Mouse (Mus musculus): Measurements from ENCODE around the gene Uqcc1.
"Not testable (repeated sequence)": the region's sequence is repeated elsewhere in the genome, so short reads cannot be mapped to it uniquely, and the experiment has no call there.

Gene Uqcc1

DNA sequence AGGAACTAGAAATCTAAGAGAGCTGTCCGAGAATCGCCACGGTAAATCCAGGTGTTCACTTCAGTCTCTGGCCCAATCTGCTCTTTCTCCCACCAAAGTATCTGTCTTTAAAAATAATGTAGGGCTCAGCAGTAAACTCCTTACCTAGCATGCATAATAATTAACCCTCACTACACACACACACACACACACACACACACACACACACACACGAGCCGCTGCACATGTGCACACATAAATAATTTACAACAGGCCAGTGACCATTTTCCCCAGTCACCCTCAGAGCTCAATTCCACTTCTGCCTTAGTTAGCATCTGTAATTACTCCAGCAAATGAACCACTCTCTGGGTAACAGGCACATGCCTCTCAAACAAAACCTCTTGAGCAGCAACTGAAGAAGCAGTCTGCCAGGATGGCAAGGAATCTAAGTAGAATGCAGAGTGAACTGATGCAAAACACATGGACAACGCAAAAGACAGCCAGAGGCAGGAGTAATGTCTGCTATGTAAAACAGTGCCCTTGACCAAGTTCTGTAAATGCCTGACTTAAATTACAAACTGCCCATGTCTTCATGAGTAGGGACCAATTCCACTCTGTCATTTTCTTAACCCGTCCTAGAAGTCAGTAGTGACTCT is 1.3 kb downstream of the Uqcc1 start:
- DNase-seq: peak; percentile 63

DNA sequence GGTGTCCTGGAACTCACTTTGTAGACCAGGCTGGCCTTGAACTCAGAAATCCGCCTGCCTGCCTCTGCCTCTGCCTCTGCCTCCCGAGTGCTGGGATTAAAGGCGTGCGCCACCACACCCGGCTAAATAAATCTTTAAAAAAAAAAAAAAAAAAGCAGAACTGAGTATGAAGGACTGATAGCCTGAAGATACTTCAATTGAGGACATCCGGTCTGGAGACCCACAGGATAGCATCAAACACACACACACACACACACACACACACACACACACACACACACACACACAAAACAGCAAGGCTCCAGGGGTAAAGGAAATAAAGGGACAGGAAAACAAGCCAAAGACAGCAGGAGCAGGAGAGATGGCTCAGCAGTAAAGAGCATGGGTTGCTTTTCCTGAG is 4.9 kb downstream of the Uqcc1 start:
- not testable (repeated sequence) for DNase-seq

DNA sequence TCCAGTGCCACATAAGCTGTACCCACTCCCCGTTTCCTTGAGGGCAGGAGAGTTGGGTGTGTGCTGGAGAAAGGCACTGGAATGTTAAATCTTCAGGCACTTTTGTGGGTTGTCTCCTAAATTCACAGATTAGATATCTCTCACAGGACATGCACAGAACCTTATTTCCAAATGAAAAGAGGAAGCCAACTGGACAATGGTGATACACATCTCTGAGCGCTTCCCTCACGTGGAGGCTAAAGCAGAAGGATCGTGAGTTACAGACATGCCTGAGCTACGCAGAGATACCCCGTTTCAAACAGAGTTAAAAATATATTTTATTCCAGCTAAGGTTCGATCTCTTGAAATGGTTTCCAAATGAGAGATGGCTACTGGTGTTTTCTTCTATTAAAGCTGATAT is 7.0 kb downstream of the Uqcc1 start:
- no peak for DNase-seq

DNA sequence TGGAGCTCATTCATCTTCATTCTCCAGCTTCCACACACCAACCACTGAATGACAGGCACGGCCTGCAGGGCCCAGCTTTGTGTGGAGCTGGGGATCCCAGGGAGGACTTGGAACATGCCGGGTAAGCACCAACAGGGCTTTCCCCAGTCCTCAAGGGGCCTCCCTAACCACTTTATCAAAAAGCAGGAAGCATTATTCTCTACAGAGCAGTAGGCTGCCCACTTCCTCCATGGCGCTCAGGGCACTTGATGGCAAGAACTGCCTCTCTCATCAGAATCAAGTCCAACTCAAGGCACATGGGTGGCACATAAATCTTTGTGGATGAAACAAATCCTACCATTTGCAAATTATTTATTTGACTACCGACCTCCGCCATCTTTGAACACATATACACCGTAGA is 15.4 kb downstream of the Uqcc1 start:
- DNase-seq: no peak

DNA sequence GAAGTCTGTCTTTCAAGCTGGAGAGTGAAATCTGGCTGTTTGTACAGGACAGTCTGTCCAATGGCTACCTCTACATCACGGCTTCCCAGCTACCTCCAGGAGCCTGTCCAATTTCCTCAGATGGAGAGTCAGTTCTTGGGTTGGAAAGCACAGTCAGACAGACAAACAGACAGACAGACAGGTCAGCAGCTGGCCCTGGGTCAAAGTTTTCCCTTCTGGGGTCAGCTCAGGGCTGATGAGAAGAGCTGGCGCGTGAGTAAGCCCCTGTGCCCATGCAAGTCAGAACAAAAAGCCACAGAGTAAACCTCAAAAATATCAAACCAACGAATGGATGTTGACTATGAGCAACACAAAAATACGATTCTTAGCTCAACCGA is 26.5 kb downstream of the Uqcc1 start:
- DNase-seq: no peak

DNA sequence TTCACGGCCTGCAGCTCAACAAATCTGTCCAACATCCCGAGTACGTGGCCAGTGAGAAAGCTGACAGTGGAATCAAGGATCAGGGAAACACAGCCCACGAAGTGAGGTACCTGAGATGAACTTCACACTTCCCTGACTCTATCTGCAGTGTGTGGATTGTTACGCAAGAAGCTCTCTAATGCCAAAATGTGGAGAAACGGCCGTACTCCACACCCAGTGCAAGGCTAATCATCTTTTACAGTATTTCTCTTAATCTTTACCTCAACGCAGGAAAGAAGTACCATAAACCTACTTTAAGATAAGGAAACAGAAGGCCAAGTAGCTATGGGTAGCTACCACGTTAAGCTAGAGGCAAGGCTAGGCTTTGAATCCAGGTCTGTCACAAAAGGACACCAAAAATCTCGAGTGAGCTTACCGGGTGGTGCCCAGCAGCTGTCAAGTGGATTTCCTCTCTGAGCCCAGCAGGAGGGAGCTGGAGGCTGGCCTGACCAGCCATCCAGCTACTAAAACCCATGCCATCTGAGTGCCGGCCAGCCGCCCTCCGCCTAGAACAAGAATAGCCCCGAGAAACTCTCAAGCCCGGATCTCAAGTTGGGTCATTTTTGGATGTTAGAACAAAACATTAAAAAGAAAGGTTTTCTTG is 27.0 kb downstream of the Uqcc1 start:
- DNase-seq: no peak

DNA sequence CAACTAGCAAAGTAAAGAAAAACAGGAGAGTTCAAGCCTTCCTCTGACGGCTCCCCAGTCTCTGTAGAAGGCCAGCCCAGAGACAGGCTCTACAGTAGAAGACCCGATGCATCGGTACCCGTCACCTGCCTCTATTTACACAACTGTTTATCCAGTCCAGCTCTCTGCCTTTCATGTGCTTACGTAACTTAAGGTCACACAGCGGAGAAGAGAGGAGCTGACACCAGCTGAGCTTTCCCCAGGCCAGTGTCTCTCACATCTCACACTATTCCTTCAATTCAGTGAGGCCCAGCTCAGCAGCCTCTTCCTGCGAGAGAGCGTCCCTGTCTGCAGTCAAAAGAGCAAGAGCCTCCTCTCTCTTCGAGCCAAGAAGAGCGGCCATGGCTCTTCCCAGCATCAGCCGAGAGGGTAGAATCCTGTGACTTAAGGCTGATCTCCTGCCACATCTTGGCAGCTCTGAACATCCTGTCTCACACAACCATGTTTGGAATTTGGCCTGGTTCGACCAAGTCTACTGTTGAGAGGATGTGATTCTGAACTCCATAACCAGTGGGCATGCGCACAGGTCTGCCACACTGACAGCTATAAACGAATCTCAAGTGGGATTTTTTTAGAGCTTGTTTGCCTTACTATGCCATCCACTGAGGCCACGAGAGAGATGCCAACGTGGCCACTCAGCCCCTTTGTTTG is 34.9 kb downstream of the Uqcc1 start:
- peak; percentile 15 for DNase-seq

DNA sequence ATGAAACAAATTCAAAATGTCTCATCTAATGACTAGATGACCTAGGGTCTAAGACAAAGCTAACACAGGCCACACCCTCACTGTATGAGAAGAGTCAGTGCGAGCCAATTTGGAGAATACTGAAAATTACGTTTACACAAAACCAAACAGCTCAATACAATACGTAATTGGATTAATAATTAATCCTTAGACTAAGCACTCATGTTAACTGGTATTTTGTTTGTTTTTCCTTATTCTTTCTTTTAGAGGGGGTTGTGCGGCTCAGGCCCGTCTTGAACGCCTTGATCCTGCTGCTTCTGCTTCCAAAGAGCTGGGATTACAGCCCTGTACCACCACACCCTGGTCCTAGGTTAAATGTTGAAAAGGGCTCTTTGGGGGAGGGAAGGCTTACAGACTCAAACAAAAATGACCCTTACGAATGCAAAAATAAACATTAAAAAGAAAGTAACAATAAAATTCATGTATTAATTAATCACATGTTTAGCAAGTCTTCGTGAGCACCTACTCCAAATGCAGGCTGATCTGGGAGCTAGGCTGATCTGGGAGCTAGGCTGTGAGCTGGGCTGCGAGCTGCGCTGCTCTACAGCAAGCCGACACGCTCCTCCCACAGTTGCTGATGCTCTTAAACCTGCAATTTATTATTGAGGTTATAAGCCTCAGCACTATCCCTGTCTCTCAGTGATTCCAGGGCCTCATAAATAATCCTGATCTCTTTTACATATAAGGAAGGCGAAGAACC is 35.6 kb downstream of the Uqcc1 start:
- no peak for DNase-seq

DNA sequence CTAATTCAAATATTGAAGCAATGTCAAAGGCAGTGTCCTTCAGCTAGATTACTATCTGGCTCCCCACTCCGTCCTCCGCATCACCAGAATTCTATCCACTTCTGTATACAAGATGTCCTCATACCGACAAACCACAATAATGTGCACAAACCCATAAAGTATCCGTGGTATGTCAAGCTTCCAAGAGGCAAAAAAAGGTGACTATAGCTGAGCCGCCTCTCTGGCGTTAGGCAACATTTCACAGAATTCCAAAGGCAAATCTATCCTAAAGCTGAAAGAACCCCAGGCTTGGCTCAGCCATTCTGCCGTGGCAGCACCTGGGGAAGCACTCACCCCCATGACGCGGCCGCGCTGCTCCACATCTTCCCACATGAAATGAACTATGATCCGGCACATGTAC is 43.3 kb downstream of the Uqcc1 start:
- DNase-seq: no peak

DNA sequence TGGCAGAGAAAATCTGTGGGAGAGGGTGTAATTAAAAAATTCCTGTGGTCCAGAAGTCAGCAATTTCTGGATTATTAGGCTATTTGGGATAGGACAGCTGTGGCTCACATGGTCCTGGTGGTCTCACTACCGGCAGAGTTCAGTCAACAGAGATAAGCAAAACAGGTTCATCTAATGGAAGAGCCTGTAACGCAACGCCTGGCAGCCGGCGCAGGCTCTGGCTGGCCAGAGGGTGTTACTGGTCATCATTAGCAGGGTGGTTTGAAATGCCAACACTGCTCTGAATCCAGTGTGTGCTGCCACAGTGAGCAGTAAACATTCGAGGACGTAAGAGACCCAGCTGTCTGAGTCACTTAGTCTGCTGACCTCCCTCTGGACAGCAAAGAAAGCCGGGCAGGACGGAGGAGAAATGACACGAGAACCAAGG is 44.8 kb downstream of the Uqcc1 start:
- DNase-seq: no peak

DNA sequence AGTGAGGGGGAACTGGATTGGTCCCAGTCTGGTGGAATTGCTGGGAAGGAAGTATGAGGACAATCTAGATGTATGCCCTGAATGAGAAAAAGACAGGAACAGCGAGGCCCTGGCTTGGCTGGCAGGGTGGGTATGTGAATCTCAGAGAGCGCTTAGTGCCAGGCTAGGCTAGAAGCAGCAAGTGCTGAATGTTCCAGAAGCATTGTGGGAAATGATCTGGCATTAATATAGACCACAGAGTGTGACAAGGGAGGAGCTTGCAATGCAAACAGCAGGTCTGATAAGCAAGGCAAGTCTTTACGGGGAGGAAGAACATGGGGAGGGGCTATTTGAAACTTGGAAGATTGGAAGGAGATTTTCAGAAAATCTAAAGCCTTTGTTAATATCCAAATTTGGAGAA is 48.0 kb downstream of the Uqcc1 start:
- no peak for DNase-seq

DNA sequence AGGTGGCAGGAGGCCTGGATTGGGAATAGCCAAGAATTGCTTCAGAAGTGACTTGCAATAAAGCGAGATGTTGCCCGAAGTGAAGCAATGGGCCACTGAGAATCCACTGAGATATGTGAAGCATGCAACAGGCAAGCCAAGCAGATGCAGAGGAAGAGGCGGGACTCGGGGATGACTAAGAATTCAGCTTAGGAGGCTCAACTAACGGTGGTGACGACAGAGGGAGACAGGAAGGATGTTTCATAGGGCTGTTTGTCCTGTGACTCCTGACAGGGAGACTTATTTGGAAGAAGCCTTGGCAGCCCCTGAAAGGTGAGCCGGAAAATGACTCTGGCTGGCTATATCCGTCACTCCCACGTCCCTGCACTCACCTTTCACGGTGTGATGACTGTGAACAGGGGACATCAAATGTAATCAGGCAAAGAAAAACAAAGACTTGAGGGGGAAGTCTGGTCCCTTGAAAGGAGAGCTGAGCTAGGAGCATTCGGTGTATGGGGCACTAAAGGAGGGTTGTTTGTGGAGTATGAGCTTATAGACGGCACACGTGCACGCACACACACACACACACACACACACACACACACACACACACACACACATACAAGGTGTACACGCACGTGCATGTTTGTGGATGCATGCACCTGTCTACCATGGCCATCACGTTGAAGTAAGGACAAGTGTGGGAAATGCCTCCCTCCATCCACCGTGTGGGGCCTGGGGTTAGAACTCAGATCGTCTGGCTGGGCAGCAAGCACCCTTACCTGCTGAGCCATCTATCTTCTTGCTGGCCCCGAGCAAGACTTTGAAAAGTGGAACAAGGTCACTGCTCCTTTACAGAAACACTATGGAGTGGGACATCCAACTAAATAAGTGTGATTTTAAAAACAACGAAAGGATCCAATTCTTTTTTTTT is 50.9 kb downstream of the Uqcc1 start:
- peak; percentile 55 for DNase-seq

DNA sequence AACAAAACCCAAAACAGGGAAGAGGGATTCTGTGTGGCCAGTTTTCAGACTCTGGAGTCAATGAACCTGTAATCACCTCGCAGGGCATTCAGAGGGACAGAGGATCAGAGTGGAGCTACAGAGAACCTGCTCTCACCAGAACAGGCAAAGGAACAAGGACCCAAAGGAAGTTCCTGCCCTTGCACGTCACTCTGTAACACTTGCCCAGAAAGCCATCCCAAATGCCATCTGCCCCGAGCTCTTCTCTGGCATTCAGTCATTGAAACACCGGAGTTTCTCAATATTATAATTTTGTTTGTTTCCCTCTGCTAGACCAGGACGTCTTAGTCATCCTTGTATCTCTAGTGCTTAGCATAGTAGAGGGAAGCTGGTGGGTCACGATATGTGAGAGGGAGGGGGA is 56.5 kb downstream of the Uqcc1 start:
- DNase-seq: no peak

DNA sequence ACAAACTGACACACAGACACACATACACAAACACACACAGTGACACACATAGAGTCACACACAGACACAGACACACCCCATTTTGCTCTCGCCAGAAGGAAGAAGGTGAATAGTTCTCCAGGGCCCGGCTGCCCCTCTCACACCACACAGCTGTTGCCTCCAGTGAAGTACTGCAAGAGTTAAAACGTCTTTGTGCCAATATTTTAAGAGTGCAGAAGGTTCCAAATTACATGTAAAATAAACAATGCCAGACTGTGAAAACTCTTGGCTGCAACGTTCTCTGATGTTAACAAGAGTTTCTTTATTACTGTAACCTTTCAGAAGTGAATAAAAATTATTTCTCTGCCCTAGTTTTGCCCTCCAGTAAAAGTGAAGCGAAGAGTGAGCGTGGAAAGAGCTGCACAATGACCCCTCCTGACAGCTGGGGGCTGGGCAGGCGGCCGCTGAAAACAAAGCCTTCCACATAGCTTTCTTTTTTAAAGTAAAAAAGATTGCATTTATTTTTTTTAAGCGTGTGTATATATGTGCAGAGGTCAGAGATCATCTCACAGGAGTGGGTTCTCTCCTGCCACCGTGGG is 57.1 kb downstream of the Uqcc1 start:
- DNase-seq: no peak

DNA sequence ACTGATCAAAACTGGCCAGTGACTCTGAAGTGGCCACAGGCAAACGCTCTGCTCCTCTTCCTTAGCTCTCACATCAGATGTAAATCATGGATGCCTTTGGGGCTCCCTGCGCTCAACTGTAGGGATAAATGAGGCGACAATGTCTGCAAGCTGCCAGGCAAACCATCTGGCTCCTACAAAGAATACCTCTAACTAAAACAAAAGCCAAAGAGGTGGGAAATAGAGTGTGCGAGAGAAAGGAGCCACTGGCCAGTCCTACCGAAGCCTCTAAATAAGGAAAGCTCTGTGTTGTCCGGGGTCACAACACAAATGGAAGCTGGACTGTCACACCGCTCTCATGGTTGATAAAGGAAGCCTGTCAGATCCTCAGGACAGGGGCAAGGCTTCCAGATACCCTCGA is 57.6 kb downstream of the Uqcc1 start:
- no peak for DNase-seq

DNA sequence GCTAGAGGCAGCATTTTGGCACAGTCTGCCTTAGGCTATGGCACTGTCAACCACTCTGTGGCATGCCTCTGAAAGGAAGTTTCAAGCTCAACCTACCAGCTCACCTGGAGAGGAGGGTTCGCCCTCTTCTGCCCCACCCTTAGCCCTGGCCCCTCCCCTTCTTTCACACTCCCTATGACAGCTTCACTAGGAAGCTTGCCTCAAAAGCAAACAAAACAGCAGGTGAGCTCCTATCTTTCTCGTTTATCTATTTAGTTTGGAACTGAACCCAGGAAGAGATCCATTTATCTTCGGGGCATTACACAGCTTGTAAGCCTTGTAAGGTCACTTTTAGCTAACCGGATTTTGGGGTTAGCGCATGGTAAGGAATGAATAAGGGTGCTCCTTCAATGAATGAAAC is 60.3 kb downstream of the Uqcc1 start:
- no peak for DNase-seq

DNA sequence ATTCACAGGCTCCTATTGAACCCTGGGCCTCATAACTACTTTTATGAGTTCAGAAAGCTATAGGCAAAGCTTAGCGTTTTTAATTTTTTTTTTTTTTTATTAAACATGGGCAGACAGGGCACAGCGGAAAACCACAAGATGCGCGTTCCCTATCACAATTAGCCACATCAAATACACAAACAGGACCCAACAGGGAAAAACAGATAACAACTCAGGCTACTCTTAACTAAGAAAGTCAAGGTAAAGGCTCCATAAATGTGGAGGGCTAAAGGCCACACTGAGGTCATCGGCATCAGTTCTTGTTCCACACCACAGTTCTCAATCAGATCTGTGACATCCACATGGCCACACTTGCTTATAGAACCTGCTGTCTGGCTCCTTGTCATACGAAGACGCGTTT is 61.8 kb downstream of the Uqcc1 start:
- DNase-seq: no peak

DNA sequence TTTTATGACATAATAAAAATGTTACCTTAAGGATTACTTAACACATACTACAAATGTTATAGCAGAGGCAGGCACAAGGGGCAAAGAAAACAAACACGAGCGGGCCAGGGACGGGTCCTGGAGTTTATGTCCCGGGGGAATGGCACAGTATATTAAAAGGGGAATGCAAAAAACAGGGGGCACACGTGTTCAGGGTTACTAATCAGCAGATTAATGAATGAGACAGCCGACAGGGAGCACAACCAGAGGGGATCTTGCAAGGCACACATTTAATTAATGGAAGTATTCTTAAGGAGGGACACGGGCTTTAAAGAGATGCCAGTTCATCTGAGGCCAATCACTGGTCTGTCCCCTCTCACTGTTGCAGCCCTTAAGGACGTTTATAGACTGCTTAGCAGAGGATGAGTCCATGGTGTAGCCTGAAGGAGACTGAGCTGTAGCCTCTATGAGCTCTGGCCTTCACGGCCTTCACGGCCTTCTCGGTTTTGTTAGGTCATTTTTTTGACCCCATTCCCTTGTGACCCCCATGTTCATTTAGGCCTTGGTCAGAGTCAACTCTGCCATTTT is 66.7 kb downstream of the Uqcc1 start:
- no peak for DNase-seq

DNA sequence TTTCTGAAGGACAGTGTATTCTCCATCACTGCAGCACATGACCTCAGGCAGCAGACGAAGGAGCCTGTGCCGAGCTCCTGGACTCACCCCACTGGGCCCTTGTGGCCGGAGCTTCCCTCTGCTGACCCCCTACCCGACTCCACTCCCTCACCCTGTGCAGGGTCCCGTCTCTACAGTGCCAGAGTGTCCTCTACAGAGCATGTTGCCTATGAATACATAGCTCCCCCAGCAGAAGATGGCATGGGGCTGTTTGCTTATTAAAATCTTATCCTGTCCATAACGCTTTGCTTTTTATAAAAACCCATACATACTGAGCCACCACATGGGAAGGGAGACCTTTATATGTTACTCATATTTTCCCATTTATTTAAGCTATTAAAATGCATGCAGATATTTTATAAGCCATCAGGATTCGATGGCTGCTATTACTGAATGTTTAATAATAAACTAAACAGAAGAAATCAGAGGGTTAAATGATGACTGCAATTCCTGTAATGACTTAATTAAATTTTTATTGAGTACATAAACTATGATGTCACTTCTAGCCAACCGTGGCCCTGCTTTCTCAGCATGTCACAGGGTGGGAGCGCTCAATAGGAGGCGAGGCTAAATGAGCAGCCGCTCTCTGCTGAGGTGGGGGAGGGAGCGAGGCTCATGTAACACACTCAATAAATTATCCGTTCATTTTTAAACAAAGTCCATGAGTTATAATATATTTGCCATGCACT is 67.4 kb downstream of the Uqcc1 start:
- no peak for DNase-seq

DNA sequence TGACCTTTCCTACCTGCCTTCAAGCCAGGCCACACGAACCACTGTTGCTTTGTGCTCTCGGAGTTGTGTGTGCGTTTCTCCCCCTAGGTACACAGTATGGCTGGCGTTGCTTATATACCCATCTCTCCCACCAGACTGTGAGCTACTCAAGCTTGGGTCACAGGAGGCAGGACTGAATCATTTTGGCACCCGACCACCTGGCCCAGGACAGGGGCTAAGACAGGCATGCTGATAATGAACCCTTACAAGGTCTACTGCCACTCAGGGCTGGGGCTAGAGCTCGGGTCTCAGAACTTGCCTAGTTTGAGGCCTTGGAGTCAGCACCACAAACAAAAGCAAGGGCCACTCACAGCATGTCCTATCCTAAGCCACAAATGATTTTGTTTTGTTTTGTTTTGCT is 68.5 kb downstream of the Uqcc1 start:
- DNase-seq: no peak

DNA sequence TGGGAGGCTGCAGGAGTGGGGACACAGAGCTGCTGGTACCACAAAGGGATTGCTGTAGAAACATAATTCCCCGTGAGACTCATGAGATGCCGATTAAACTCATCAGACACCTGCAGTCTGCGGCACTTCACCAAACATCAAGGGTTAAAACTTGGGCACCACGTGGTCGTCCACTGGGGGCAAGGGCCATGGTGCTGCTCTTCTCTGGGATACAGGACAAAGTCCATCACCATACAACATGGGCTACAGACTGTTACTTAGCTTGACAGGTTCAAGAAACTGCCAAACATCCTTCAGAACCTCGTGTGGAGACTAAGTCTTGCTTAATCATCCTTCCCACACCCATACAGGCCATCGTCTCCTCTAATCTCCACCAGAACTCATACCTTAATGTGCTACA is 70.0 kb downstream of the Uqcc1 start:
- peak; percentile 76 for DNase-seq

Data from kidney, adult 9 months (tissue).